Mouse (Mus musculus) c-Kit-positive CD71-positive TER-119-negative erythroid progenitor cells, embryonic 14.5 days (primary cell): ENCODE data around the gene Ttc16.
A peak's percentile ranks its signal among the peaks of the same experiment; 100 is the strongest.

ENCODE experiments used
- DNase-seq: peaks from one replicate; pipeline ENCODE4 v3.0.0-alpha.2; 2013; ENCODE audit warnings: low read depth

The Ttc16 gene

GRCm38 (mm10) chr2:32779714-32780113, 4.3 kb upstream of the Ttc16 start:
- DNase-seq = no peak

GRCm38 (mm10) chr2:32779131-32779530, 3.7 kb upstream of the Ttc16 start:
- no peak for DNase-seq

- DNase-seq = no peak
Observed at GRCm38 (mm10) chr2:32778081-32778480, 2.6 kb upstream of the Ttc16 start.

- no peak for DNase-seq
Observed at GRCm38 (mm10) chr2:32776192-32776591, 759 bp upstream of the Ttc16 start.

GRCm38 (mm10) chr2:32772626-32773279, 2.7 kb downstream of the Ttc16 start:
- no peak for DNase-seq

GRCm38 (mm10) chr2:32771886-32772285, 3.5 kb downstream of the Ttc16 start:
- DNase-seq = no peak

GRCm38 (mm10) chr2:32769327-32770085, 5.9 kb downstream of the Ttc16 start:
- no peak for DNase-seq

GRCm38 (mm10) chr2:32768661-32769285, 6.7 kb downstream of the Ttc16 start:
- DNase-seq = peak; percentile 45

GRCm38 (mm10) chr2:32767241-32767640, 8.2 kb downstream of the Ttc16 start:
- DNase-seq = no peak

GRCm38 (mm10) chr2:32763353-32763752, 12.1 kb downstream of the Ttc16 start:
- DNase-seq = no peak

GRCm38 (mm10) chr2:32761859-32762258, 13.6 kb downstream of the Ttc16 start:
- no peak for DNase-seq

- no peak for DNase-seq
Observed at GRCm38 (mm10) chr2:32761361-32761760, 14.1 kb downstream of the Ttc16 start.

GRCm38 (mm10) chr2:32759001-32759400, 16.4 kb downstream of the Ttc16 start:
- no peak for DNase-seq

GRCm38 (mm10) chr2:32758503-32758902, 16.9 kb downstream of the Ttc16 start:
- DNase-seq = no peak

GRCm38 (mm10) chr2:32757056-32757845, 18.2 kb downstream of the Ttc16 start, which contains the start of gene Tor2a:
Gene Tor2a, plus strand, starts transcription at chr2:32757234.
- DNase-seq = peak; percentile 96

GRCm38 (mm10) chr2:32756674-32757055, 18.8 kb downstream of the Ttc16 start:
- DNase-seq = no peak

- no peak for DNase-seq
Observed at GRCm38 (mm10) chr2:32752181-32752580, 23.3 kb downstream of the Ttc16 start.

- DNase-seq = no peak
Observed at GRCm38 (mm10) chr2:32751665-32752033, 23.8 kb downstream of the Ttc16 start.

- no peak for DNase-seq
Observed at GRCm38 (mm10) chr2:32750887-32751664, 24.4 kb downstream of the Ttc16 start.

- no peak for DNase-seq
Observed at GRCm38 (mm10) chr2:32750199-32750598, 25.2 kb downstream of the Ttc16 start.

GRCm38 (mm10) chr2:32749082-32749481, 26.4 kb downstream of the Ttc16 start:
- DNase-seq = no peak
